Mouse (Mus musculus): ENCODE measurements around the gene Olfr309.

Gene Olfr309

DNA sequence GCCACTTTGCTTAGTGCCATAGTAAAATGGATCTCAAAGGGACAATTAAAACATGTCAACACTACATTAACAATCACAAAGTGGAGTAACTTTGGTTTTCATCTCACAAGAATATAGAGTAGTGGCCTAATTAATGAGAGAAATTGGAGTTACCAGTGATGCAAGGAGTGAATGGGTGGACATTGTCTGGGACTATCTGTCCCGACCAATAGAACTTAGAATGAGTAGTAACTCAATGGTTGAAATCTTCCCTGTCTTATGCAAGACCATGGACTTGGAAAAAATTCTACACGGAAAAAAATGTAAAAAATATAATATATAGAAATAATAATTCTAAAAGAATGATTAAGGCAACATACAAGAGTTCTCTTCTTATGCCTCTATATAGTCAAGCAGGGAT, at the start of gene Olfr309:
TSS of gene Olfr309 (minus strand) at position 101 of the 400 bp plus-strand sequence.
- DNase-seq (ENCODE audit: low read depth, low spot score) = no peak

GRCm38 (mm10) chr7:86346296-86346695, 32.8 kb upstream of the Olfr309 start:
- DNase-seq (ENCODE audit: low read depth, low spot score) = peak; percentile 87

DNA sequence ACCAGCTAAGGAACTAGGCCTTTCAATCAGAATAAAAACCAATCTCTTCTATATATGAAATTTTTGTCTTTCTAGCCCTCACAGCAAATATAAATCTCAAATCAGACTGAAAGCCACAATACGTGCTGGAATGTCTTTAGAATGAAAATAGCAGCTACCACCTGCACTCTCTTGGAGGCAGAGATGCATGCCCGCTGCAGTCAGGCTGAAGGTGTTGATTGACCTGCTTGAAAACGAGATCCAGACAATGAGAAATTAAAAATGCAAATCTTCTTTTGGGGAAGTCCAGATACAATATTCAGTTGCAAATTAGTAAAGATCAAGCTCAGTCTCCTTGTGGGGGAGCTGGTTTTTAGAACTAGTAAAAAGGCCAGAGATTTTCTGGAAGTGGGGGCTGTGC, 30.7 kb upstream of the Olfr309 start:
- peak; percentile 13 for DNase-seq (ENCODE audit: low read depth, low spot score)

DNA sequence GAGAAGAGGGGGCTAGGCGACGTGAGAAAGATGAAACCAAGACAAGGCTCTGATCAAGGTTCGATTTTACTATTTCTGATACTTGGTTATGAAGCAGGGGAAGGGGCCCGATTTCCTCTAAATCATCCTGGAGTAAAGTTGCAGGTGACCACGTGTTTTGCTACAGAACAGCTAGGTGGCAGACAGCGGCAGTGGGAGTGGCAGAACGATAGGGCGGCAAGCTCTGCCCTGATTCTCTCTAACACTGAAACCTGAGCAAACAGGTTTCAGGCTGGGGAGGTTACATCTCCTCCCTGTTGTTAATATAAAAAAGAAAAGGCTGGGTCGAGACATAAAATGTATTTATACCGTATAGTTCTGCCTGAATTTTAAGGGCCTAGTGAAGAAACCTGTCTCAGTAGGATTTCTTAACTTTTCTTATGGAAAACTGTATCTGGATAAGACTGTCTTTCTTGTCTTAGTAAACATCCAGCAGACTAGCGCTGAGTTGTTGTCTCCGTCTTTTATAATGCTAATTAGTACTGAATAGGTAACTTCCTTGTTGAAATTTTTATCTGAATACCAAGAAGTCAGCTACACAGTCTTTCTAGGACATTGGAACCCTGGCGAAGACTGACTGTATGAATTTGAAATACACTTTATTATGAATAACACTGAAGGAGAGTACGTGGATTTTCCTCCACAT, 29.5 kb upstream of the Olfr309 start:
- DNase-seq (ENCODE audit: low read depth, low spot score) = peak; percentile 87

DNA sequence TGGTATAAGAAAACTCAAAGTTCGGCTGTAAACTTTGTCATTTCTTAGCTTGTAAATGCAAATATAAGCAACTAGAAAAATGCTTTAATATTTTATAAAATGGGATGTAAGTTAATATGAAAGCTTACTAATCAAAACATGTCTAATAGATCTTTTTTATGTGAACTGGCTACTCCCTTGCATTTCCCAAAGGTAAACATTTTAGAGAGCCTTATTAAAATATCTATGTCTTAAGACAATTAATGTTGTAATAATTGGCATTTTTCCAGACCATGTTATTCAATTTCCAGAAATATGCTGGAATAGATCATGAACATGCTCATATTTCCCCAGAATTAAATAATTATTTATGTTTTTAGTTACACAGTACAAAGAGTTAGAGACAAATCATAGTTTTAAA, 24.0 kb upstream of the Olfr309 start, which contains the start of gene Olfr307:
TSS of gene Olfr307 (minus strand) at position 101 of the 400 bp plus-strand sequence.
- no peak for DNase-seq (ENCODE audit: low read depth, low spot score)

GRCm38 (mm10) chr7:86325530-86325929, 12.0 kb upstream of the Olfr309 start, which contains the start of gene Olfr308:
Olfr308 (minus strand) TSS chr7:86325630.
- DNase-seq (ENCODE audit: low read depth, low spot score) = no peak

DNA sequence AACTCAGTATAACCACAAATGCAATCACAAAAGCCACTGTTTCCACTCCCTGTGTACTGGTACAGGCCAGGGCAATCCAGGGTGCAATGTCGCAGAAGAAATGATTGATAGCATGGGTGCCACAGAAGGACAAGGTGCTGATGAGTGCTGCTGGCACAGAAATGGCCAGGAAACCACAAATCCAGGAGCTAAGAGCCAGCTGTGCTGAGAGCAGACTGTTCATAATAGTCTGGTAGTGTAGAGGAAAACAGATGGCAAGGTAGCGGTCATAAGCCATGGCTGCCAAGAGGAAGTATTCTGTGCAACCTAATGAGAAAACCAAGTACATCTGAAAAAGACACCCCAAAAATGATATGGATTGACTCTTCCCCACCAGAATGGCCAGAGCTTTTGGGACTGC, 7.8 kb upstream of the Olfr309 start:
- no peak for DNase-seq (ENCODE audit: low read depth, low spot score)

- no peak for DNase-seq (ENCODE audit: low read depth, low spot score)
Observed at GRCm38 (mm10) chr7:86277072-86277471, 36.4 kb downstream of the Olfr309 start, which contains the start of gene Olfr310. Olfr310 (minus strand) TSS chr7:86277172.
